Mouse (Mus musculus): Measurements from ENCODE around the gene Ppcs. TPM values are rescaled to one million over a fixed set of nuclear protein-coding genes. Genes with fewer than 3 reads are reported as not detected.

Gene Ppcs
- polyA plus RNA-seq, 1 experiment from 2014 or later, result 8.4 TPM

DNA sequence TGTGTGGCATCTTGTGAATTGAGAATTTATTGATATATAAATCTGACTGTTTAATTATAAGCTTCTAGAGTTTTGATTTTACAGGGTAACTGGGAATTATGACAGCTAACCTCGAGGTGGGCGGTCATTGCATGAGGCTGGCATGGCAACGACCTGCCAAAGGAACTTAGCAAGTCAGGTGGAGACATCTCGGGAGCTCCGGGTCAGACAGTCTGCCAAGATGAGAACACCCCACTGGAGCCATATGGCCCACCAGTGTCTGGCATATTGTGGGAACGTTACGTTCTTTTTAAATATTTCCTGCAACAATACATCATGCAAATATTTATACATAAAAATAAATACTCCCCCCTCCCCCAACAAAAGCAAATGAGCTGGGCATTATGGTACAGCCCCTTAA, 23.5 kb downstream of the Ppcs start:
- Histone ChIP-seq H3K36me3 (ENCODE audit: inconsistent target) (no peaks in the 10 kb centered on the region), H3K79me2 (ENCODE audit: inconsistent target) (no peaks in the 10 kb centered on the region), H3K27ac (no peak overlapping the region), H3K4me3 (ENCODE audit: inconsistent target) (no peak overlapping the region)
- 89% methylated on average over 7 of the region's 7 CpGs for WGBS (ENCODE audit: missing documents)

DNA sequence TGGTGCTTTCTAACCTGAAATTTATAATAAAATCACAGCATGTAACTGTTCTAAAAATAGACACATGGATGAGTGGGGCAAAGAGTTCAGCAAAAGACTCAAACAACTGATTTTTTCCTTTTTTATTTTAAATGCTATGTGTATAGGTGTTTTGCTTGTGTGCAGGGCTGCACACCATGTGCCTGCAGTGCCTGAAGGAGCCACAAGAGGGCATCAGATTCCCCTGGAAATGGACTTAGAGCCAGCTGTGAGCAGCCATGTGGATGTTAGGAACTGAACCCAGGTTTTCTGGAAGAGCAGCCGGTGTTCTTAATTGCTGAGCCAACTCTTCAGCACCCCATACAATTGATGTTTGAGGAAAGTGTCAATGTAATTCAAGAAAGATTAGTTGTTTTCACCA, 31.9 kb downstream of the Ppcs start:
- Histone ChIP-seq H3K36me3 (ENCODE audit: inconsistent target) (no peaks in the 10 kb centered on the region), H3K79me2 (ENCODE audit: inconsistent target) (no peaks in the 10 kb centered on the region), H3K4me3 (ENCODE audit: inconsistent target) (no peak overlapping the region), H3K27ac (no peak overlapping the region)
- 100% methylated on average over 1 of the region's 1 CpGs for WGBS (ENCODE audit: missing documents)

DNA sequence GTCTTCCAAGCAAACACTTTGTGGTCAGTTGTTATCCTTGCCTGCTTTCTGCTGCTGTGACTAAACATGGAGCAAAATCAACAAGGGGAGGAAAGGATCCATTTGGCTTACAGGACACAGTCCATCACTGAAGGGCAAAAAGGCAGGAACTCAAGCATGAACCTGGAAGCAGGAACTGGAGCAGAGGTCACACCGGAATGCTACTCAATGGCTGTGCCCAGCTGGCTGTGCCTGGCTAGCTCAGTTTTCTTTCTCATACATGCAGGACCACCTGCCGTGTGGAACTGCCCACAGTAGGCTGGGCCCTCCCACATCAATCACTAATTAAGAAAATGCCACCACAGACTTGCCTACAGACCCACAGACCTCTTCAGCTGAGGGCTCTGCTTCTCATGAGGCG, 33.0 kb downstream of the Ppcs start:
- no peak overlapping the region for H3K4me3 ChIP-seq (ENCODE audit: inconsistent target)
- no peak overlapping the region for H3K27ac ChIP-seq
- H3K79me2 ChIP-seq (ENCODE audit: inconsistent target), result no peaks in the 10 kb centered on the region
- WGBS (ENCODE audit: missing documents), result 76% methylated on average over 3 of the region's 3 CpGs
- no peaks in the 10 kb centered on the region for H3K36me3 ChIP-seq (ENCODE audit: inconsistent target)

DNA sequence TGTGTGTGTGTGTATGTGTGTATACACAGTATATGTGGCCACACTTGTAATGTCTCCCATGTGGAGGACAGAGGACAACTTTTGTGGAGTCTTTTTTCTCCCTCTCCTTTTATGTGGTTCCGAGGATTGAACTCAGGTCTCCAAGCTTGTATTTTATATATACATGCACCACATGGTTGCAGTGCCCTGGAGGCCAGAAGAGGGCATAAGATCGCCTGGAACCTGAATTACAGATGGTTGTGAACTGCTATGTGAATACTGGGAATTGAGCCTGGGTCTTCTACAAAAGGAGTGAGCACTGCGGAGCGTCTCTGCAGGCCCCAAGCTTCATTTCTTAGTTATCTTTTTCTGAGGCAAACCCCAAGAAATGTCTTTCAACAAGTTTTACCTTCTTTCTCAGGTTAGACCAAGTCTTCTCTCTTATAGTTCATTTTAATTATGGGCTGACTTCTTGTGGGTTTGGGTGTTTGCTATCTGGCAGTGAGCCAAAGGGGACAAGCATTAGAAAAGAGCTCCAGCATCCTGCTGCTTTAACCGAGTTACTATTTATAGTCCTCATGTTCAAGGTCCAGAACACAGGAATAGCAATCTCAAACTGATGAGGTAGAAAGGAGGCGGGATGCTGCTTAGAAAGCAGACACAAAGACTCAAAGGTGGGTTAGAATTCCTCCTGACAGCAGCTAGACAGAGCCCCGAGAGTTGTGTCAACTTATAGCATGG, 40.6 kb downstream of the Ppcs start:
- WGBS (ENCODE audit: missing documents), result 75% methylated on average over 7 of the region's 7 CpGs
- H3K27ac ChIP-seq, result no peak overlapping the region
- H3K36me3 ChIP-seq (ENCODE audit: inconsistent target), result no peaks in the 10 kb centered on the region
- H3K79me2 ChIP-seq (ENCODE audit: inconsistent target), result no peaks in the 10 kb centered on the region
- no peak overlapping the region for H3K4me3 ChIP-seq (ENCODE audit: inconsistent target)

DNA sequence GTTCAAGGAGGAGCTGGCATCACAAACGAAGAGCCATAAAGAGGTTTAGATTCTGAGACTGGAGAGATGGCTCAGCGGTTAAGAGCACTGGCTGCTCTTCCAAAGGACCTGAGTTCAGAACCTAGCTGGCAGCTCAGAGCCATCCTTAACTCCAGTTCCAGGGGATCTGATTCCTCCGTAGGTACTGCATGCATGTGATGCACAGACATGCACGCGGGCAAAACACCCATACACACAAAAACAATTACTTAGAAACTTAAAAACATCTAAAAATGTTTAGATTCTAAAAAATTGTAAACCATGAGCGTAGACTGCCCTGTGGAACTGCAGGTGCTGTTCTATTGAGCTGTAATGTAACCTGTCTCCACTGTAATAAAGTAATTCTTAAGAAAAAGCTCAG, 52.8 kb downstream of the Ppcs start:
- Histone ChIP-seq H3K79me2 (ENCODE audit: inconsistent target) (no peaks in the 10 kb centered on the region), H3K4me3 (ENCODE audit: inconsistent target) (no peak overlapping the region), H3K27ac (no peak overlapping the region), H3K36me3 (ENCODE audit: inconsistent target) (no peaks in the 10 kb centered on the region)
- WGBS (ENCODE audit: missing documents), result 93% methylated on average over 5 of the region's 6 CpGs

Other genes starting within 250 kb of the Ppcs start
- gene Zfp691, start 248.2 kb downstream of the Ppcs start, polyA plus RNA-seq (2018), result 1.2 to 2.2 TPM (median 1.6 TPM) in 3 replicates
- not detected in 3 replicates for gene Ermap, start 232.4 kb downstream of the Ppcs start, polyA plus RNA-seq (2018)
- 6.9 to 28.4 TPM (median 27.3 TPM) in 3 replicates for gene Svbp, start 227.1 kb downstream of the Ppcs start, polyA plus RNA-seq (2018)
- gene Tmem269, start 204.2 kb downstream of the Ppcs start, polyA plus RNA-seq (2018), result not detected in 3 replicates
- gene AU022252, start 189.7 kb downstream of the Ppcs start, polyA plus RNA-seq (2018), result 3.0 to 4.3 TPM (median 3.1 TPM) in 3 replicates
- 4.6 to 7.6 TPM (median 5.8 TPM) in 3 replicates for gene P3h1, start 189.5 kb downstream of the Ppcs start, polyA plus RNA-seq (2018)
- gene Cldn19, start 167.0 kb downstream of the Ppcs start, polyA plus RNA-seq (2018), result not detected in 3 replicates
- 671 to 1,591 TPM (median 793 TPM) in 3 replicates for gene Ybx1, start 127.8 kb downstream of the Ppcs start, polyA plus RNA-seq (2018)
- 19.8 to 39.9 TPM (median 33.9 TPM) in 3 replicates for gene Ppih, start 101.9 kb downstream of the Ppcs start, polyA plus RNA-seq (2018)
- gene Ccdc30, start 6.9 kb downstream of the Ppcs start, polyA plus RNA-seq (2018), result not detected in 3 replicates
- not detected in 3 replicates for gene Zmynd12, start 394 bp upstream of the Ppcs start, polyA plus RNA-seq (2018)
- gene Rimkla, start 70.2 kb upstream of the Ppcs start, polyA plus RNA-seq (2018), result not detected in 3 replicates
- gene Foxj3, start 114.6 kb upstream of the Ppcs start, polyA plus RNA-seq (2018), result 14.0 to 23.3 TPM (median 18.3 TPM) in 3 replicates
- gene Frg2f1, start 117.1 kb upstream of the Ppcs start, polyA plus RNA-seq (2018), result 1.6 to 2.7 TPM (median 2.4 TPM) in 3 replicates
- gene Guca2a, start 215.3 kb upstream of the Ppcs start, polyA plus RNA-seq (2018), result not detected in 3 replicates
- not detected in 3 replicates for gene Guca2b, start 236.5 kb upstream of the Ppcs start, polyA plus RNA-seq (2018)